Mouse (Mus musculus) inflammation-experienced regulatory T-cells, adult 6 months (primary cell): ENCODE results near the gene Shld2. TPM values are rescaled to one million over a fixed set of nuclear protein-coding genes. Genes with fewer than 3 reads are reported as not detected.

Experiments used
- ATAC-seq: one replicate; pipeline ENCODE4 v1.8.0; 2017
- polyA plus RNA-seq, 3 experiments: library from polyadenylated mRNA; unstranded; fragments of 100-300 nt; shearing (Covaris generic); gene quantifications; one replicate each; pipeline ENCODE4 v1.2.1; 2017

Shld2 gene
- polyA plus RNA-seq, 3 experiments from 2014 or later: 6.5 to 11.2 (median 9.5) TPM

GRCm38 (mm10) chr14:34219786-34220198 is 90.5 kb downstream of the Shld2 start:
- no peak for ATAC-seq

GRCm38 (mm10) chr14:34219295-34219694 is 91.0 kb downstream of the Shld2 start, which contains the start of gene Syt15:
Gene Syt15 (plus strand): TSS chr14:34219595.
- ATAC-seq: no peak

GRCm38 (mm10) chr14:34215451-34216127 is 94.7 kb downstream of the Shld2 start:
- ATAC-seq: no peak

GRCm38 (mm10) chr14:34209942-34210341 is 100.4 kb downstream of the Shld2 start:
- ATAC-seq: no peak

GRCm38 (mm10) chr14:34209080-34209479 is 101.2 kb downstream of the Shld2 start:
- no peak for ATAC-seq

GRCm38 (mm10) chr14:34208651-34209050 is 101.6 kb downstream of the Shld2 start:
- ATAC-seq: no peak

GRCm38 (mm10) chr14:34207996-34208395 is 102.3 kb downstream of the Shld2 start:
- no peak for ATAC-seq

- ATAC-seq: no peak
Measured at GRCm38 (mm10) chr14:34201231-34202035, 108.9 kb downstream of the Shld2 start, which contains the start of gene Gprin2. Gene Gprin2 (minus strand): TSS chr14:34201653.

GRCm38 (mm10) chr14:34200738-34201230 is 109.5 kb downstream of the Shld2 start:
- ATAC-seq: no peak

GRCm38 (mm10) chr14:34196706-34197105 is 113.6 kb downstream of the Shld2 start:
- no peak for ATAC-seq

- ATAC-seq: no peak
Measured at GRCm38 (mm10) chr14:34195466-34195865, 114.8 kb downstream of the Shld2 start.

- no peak for ATAC-seq
Measured at GRCm38 (mm10) chr14:34193879-34194278, 116.4 kb downstream of the Shld2 start.

- no peak for ATAC-seq
Measured at GRCm38 (mm10) chr14:34190361-34190760, 119.9 kb downstream of the Shld2 start.

GRCm38 (mm10) chr14:34188629-34189028 is 121.7 kb downstream of the Shld2 start:
- ATAC-seq: no peak

Other genes with a start within 250 kb of the Shld2 start
- not detected for gene Anxa8, start 224.5 kb downstream of the Shld2 start, polyA plus RNA-seq
- not detected for gene A630023A22Rik, start 207.7 kb downstream of the Shld2 start, polyA plus RNA-seq
- not detected for gene Npy4r, start 158.0 kb downstream of the Shld2 start, polyA plus RNA-seq
- gene Gprin2, start 108.8 kb downstream of the Shld2 start, polyA plus RNA-seq: under 1 TPM in 1 of 3 experiments, not detected in 2; 0.12 TPM
- under 1 TPM in 1 of 3 experiments, not detected in 2; 0.31 TPM for gene Syt15, start 90.9 kb downstream of the Shld2 start, polyA plus RNA-seq
- gene Glud1, start 234 bp upstream of the Shld2 start, polyA plus RNA-seq: 10 to 100 TPM; 31.7 to 40.9 (median 36.1) TPM
- not detected for gene Fam25c, start 44.9 kb upstream of the Shld2 start, polyA plus RNA-seq
- not detected for gene Sncg, start 64.3 kb upstream of the Shld2 start, polyA plus RNA-seq
- under 1 TPM in 1 of 3 experiments, not detected in 2; 0.11 TPM for gene Mmrn2, start 65.0 kb upstream of the Shld2 start, polyA plus RNA-seq
- gene Bmpr1a, start 192.8 kb upstream of the Shld2 start, polyA plus RNA-seq: under 1 TPM; 0.36 to 0.40 (median 0.40) TPM
- not detected for gene 9230112D13Rik, start 212.3 kb upstream of the Shld2 start, polyA plus RNA-seq